Mouse (Mus musculus) cerebellum, adult 11 months (tissue): Measurements from ENCODE around the gene 1700028J19Rik.
"Not testable (repeated sequence)": the region's sequence is repeated elsewhere in the genome, so short reads cannot be mapped to it uniquely, and the experiment has no call there.

ENCODE experiments used
- DNase-seq: peaks from one replicate; pipeline ENCODE4 v3.0.0; 2022

1700028J19Rik gene

DNA sequence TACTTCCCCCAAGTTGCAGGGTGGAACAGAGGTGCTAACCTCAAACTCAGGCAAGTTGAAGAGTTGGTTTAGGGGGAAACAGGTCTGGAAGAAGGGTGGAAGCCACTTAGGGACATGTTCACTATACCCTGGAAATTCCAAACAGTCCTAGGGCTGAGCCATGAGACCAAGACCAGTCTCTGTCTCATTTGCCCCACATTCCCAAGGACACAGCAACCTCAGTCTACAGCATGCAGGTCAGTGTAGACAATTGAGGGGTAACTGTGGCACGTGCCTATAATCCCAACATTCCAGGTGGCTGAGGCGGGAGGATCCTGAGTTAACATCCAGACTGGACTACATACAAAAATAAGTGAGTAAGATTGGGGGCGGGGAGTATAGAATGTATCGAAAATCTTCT lies 2.8 kb upstream of the 1700028J19Rik start:
- no peak for DNase-seq

DNA sequence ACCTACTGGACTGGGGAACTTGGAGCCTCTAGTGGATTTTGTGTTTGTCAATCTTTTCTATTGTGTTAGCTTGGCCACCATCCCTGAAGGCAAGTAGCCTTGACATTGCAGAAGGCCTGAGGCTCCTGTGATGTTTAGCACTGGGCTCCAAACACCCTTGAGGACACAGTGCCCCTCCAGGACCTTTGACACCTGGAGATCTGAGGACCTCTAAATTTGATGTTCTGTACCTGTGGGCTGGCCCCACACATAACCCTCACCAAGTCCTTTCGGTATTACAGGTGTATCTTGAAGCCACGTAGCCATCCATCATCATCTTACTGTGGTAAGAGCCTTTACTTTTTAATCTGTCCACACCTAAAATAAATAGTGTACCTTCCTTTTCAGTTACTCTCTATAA lies 1.5 kb upstream of the 1700028J19Rik start:
- DNase-seq, result no peak

DNA sequence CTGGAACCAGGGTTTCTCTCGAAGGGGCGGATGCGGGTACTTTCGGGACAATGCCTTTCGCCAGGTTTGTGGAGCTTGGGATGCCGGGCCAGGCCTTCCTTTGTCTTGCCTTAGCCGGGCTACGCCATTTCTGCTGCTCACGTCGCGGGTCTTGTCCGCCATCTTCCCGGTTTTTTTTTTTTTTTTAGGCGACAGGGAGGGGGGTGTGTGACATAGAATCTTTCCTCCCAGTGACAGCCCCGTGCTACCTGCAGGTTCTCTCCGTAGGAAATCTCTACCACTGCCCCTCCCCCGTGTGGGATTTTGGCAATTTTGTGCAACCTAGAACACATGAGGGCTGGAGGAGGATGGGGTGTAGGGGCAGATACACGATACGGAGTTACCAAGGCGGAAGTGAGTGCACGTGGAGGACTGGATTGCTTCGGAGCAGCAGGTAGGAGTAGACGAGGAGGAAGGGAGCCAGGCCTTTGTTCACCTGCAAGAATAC lies 532 bp upstream of the 1700028J19Rik start:
- no peak for DNase-seq

DNA sequence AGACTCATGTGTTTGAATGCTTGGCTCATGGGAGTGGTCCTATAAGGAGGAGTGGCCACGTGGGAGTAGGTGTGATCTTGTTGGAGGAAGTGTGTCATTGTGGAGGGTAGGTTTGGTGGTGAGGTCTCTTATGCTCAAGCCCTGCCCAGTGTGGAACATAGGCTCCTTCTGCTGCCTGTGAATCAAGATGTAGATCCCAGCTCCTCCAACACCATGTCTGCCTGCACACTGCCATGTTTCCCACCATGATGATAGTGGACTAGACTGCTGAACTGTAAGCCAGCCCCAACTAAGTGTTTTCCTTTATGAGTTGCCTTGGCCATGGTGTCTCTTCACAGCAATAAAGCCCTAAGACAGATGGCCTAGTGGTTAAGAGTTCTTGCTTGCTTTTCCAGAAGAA lies 2.4 kb downstream of the 1700028J19Rik start:
- DNase-seq, result no peak

DNA sequence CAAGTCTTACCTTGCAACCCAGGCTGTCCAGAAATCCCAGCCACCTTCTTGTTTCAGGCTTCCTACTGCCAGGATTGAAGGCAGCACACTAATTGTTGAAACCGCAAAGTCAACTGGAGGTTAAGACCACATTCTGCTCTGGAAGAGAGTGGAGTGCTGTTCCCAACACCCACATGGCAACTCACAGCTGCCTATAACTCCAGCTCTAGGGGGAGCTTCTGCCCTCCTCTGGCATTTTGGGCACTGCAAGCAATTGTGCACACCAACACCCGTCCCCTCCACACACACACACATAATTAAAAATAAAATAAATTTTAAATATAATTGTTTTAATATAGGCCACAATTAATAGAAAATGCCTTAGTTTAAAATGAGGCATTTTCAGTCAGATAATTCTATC lies 5.3 kb downstream of the 1700028J19Rik start:
- DNase-seq, result no peak

DNA sequence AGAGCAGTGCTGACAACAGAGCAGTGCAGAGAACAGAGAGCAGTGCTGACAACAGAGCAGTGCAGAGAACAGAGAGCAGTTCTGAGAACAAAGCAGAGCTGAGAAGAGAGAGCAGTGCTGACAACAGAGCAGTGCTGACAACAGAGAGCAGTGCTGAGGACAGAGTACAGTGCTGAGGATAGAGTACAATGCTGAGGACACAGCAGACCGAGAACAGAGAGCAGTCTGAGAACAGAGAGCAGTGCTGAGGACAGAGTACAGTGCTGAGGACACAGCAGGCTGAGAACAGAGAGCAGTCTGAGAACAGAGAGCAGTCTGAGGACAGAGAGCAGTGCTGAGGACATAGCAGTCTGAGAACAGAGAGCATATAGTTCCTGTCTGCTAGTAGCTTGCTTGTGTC lies 5.8 kb downstream of the 1700028J19Rik start:
- no peak for DNase-seq

DNA sequence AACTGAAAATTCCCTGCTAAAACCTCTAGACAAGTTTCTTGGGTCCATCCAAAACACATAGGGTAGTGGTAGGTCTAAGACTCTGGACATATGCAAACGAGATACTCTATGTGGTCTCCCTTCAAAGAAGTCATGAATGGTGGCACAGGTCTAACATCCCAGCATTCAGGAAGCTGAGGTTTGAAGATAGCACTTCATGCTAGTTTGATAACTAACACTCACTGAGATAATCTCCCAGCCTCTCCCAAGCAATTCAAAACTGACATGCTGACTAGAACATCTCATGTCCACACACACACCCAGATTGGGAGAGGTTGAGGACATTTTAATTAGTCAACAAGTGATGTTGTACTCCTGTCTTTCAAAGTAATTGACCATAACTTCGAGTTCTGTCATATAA lies 6.6 kb downstream of the 1700028J19Rik start:
- no peak for DNase-seq

DNA sequence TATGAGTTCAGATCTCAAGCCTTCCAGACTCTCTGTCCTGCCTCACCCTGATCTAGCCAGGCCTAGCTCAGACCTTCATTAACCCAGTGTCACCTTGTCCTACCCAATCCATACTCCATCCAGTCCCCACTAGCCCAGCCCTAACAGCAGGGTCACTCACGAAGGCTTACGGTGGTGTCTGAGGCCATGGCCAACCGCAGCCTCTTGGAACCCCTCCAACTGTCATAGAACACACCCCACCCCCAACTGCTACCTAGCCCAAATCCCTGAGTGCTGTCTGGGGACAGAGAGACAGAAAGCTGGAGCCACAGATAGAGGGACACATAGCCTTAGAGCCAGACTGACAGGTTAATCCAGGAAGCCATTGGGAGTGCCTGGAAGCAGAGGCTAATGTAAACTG lies 10.6 kb downstream of the 1700028J19Rik start, which contains the start of gene Gm36864:
Gm36864 (plus strand) TSS at position 269 of the 400 bp plus-strand sequence.
- DNase-seq, result no peak

DNA sequence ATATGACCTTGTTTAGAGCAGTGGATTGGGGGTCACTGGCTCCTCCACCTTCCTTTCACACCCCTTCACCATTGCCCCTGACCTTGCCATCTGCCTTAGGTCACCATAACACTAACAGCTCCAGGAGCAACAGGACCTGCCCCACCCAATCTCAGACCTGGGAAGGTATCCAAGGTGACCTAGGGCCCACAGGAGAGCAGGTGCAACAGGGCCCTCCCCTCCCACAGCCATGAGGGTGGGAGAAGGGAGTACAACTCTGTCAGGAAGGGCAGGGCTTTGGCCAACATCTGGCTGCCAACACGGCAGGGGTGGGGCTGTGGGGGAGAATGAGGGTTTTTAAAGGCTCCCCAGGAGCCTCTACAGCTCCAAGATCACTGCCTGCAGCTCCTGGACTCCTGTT lies 21.4 kb downstream of the 1700028J19Rik start, which contains the start of gene Klk1:
Klk1 (plus strand) TSS at position 285 of the 400 bp plus-strand sequence.
- no peak for DNase-seq

DNA sequence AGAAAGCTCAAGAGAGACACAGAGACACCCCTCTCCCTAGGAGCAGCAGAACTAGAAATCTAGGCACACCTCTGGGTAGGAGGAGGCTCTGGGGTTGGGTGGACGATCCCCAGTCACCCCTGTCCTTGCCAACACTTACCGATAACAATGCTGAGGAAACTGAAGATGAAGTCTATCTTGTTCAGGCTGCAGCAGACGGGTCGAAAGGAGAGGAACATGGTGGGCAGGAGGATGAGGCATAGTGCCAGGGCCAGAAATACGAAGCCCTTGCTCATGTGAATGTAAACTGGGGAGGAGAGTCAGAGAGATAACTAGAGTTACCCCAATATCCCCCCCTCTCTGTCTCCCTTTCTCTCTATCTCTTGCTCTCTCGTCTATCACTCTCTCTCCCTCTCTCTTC lies 24.2 kb downstream of the 1700028J19Rik start:
- DNase-seq, result not testable (repeated sequence)

DNA sequence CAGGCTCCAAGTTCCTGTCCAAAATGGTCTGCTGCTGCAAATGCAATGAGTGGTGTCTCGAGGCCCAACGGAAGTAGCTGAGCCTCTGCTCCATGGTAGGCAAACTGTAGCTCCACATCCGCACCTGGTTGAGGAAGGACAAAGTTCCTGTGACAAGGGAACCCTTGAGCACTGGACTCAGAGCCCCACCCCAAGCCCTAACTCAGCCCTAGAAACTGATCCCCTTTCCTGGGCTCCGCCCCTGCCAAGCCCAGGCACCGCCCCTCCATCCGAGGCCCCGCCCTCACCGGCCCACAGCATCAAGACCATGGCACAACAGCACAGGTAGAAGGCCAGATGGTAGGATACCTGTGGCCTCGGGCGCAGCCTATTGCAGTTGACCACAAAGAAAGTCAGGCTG lies 24.9 kb downstream of the 1700028J19Rik start:
- DNase-seq, result not testable (repeated sequence)

DNA sequence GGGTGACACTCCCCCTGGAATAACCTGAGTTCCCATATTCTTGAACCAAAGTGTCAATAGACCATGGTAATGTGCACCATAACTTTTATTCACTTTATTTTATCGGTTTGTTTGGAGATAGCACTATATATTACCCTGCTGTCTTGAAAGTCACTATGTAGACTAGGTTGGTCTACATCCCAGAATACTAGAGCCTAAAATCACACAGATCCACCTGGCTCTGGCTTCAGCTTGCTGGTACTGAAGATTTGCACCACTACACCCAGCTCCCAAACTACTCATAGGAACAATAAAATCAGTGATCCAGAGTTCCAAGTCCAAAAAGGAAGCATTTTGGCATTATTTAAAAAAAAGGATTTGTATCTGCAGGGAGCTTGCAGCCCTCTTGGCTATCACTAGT lies 30.9 kb downstream of the 1700028J19Rik start, which contains the start of gene Klk1b5:
Klk1b5 (plus strand) TSS at position 301 of the 400 bp plus-strand sequence.
- no peak for DNase-seq

DNA sequence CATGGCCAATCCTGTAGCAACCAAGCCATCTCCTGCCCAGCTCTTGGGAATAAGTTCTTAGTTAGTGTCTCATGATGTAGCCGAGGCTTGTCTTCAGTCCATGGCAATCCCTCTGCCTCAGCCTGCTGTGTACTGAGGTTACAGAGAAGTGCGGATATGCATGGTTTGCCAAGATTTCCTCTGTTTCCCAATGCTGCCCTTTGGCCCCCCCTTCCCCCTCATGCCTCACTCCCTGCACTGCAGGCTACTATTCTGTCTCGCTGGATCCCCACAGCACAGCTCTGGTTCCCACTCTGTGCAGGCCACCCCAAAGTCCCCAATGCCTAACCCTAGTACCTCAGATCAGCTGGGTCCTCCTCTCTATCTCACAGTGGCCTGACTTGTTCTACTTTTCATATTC lies 38.2 kb downstream of the 1700028J19Rik start:
- no peak for DNase-seq

DNA sequence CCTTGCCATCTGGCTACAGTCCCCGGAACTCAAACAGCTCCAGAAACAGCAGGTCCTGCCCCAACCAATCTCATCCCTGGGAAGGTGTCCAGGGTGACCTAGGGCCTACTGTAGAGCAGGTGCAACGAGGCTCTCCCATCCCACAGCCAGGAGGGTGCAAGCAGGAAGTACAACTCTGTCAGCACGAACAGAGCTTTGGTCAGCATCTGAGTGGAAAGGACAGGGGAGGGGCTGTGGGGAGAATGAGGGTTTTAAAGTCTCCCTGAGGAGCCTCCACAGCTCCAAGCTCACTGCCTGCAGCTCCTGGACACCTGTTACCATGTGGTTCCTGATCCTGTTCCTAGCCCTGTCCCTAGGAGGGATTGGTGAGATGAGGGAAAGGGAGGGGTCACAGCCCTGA lies 39.4 kb downstream of the 1700028J19Rik start, which contains the start of gene Klk1b4:
Klk1b4 (plus strand) TSS at position 301 of the 400 bp plus-strand sequence.
- not testable (repeated sequence) for DNase-seq

DNA sequence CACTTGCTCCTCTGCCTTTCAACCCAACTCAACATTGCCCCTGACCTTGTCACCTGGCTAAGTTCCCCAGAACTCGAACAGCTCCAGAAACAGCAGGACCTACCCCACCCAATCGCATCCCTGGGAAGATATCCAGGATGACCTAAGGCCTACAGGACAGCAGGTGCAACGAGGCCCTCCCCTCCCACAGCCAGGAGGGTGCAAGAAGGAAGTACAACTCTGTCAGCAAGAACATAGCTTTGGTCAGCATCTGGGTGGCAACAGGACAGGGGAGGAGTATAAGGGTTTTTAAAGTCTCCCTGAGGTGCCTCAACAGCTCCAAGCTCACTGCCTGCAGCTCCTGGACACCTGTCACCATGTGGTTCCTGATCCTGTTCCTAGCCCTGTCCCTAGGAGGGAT lies 48.6 kb downstream of the 1700028J19Rik start, which contains the start of gene Klk1b3:
Klk1b3 (plus strand) TSS at position 301 of the 400 bp plus-strand sequence.
- DNase-seq, result no peak

DNA sequence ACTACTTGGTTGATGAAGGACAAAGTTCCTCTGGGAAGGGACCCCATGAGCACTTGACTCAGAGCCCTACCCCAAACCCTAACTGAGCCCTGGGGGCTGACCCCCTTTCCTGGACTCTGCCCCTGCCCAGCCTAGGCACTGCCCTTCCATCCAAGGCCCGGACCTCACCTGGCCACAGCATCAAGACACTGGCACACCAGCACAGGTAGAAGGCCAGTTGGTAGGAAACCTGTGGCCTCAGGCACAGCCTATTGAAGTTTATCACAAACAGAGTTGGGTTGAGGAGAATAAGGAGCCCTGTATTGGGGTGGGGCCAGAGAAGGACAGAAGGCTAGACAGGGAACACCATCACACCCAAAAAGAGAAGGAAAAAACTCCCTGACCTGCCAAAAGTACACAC lies 53.0 kb downstream of the 1700028J19Rik start:
- DNase-seq, result not testable (repeated sequence)

DNA sequence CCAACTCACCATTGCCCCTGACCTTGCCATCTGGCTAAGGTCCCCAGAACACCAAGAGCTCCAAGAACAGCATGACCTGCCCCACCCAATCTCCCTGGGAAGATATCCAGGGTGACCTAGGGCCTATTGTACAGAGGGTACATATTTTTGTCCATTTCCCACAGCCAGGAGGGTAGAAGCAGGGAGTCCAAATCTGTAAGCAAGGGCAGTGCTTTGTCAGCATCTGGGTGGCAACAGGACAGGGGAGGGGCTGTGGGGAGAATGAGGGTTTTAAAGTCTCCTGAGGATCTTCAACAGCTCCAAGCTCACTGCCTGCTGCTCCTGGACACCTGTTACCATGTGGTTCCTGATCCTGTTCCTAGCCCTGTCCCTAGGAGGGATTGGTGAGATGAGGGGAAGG lies 58.6 kb downstream of the 1700028J19Rik start, which contains the start of gene Klk1b24:
Klk1b24 (plus strand) TSS at position 301 of the 400 bp plus-strand sequence.
- DNase-seq, result not testable (repeated sequence)

DNA sequence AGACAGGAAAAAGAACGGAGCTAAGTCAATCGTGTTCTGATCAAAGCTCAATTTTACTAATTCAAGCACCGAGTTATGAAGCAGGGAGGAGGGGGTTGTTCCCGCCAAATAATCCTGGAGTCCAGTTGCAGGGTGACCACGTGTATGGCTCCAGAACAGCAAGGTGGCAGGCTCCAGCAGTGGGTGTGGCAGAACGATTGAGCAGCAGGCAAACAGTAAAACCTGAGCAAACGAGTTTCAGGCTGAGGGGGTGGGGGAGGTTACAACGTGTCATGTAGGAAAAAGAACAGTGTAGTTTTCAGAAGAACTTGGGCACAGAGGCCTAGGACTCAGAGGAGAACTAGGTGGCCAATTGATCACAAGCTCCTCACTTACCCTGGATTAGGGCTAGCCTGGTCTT lies 60.0 kb downstream of the 1700028J19Rik start:
- not testable (repeated sequence) for DNase-seq
